Mouse (Mus musculus) limb, embryonic 14.5 days (tissue): ENCODE data around the gene Tmem221. TPM values are rescaled to one million over a fixed set of nuclear protein-coding genes. Genes with fewer than 3 reads are reported as not detected.
"Not testable (repeated sequence)": the region's sequence is repeated elsewhere in the genome, so short reads cannot be mapped to it uniquely, and the experiment has no call there.

Experiments used
- ATAC-seq: fragments of 200-750 bp; cut with Nextera tagmentation; 2 replicates; pipeline ENCODE4 v1.8.0; 2017; ENCODE audit warnings: low read depth, moderate number of reproducible peaks, moderate TSS enrichment; ENCODE audit not compliant: low FRiP score
- DNase-seq: peaks from one replicate; pipeline ENCODE4 v3.0.0-alpha.2; 2015; ENCODE audit warnings: low spot score
- H3K27ac ChIP-seq: fragments of 300-500 bp; sonication (generic); replicated peaks from 2 replicates; pipeline ENCODE4 v1.5.1; 2014; ENCODE audit warnings: low read depth, mild to moderate bottlenecking, low read length, moderate library complexity, mixed read lengths
- H3K27me3 ChIP-seq: fragments of 300-500 bp; sonication (generic); 2 replicates; pipeline ENCODE4 v1.6.1; 2014; ENCODE audit warnings: low read length, mixed read lengths; ENCODE audit not compliant: control insufficient read depth, insufficient read depth
- H3K36me3 ChIP-seq: fragments of 300-500 bp; sonication (generic); 2 replicates; pipeline ENCODE4 v1.6.1; 2014; ENCODE audit warnings: mild to moderate bottlenecking, low read length, moderate library complexity, mixed read lengths; ENCODE audit not compliant: control insufficient read depth, insufficient read depth
- H3K4me1 ChIP-seq: fragments of 300-500 bp; sonication (generic); 2 replicates; pipeline ENCODE4 v1.6.1; 2014; ENCODE audit warnings: antibody characterized with exemption, low read length, mixed read lengths; ENCODE audit not compliant: control insufficient read depth, insufficient read depth
- H3K4me2 ChIP-seq: fragments of 300-500 bp; sonication (generic); replicated peaks from 2 replicates; pipeline ENCODE4 v1.6.1; 2014; ENCODE audit warnings: low read depth, mild to moderate bottlenecking, low read length, moderate library complexity; ENCODE audit not compliant: severe bottlenecking
- H3K4me3 ChIP-seq: fragments of 300-500 bp; sonication (generic); replicated peaks from 2 replicates; pipeline ENCODE4 v1.5.1; 2014; ENCODE audit warnings: low read length
- H3K9ac ChIP-seq: fragments of 300-500 bp; sonication (generic); 2 replicates; pipeline ENCODE4 v1.6.1; 2014; ENCODE audit warnings: mild to moderate bottlenecking, low read depth, low read length, moderate library complexity; ENCODE audit not compliant: severe bottlenecking
- H3K9me3 ChIP-seq: fragments of 300-500 bp; sonication (generic); 2 replicates; pipeline ENCODE4 v1.6.1; 2016; ENCODE audit warnings: low read length; ENCODE audit not compliant: control insufficient read depth
- POLR2A ChIP-seq: fragments of 200-500 bp; IDR thresholded peaks from 2 replicates; pipeline ENCODE4 v1.8.0; 2012; ENCODE audit warnings: inconsistent platforms, mild to moderate bottlenecking, moderate library complexity, borderline replicate concordance; ENCODE audit not compliant: insufficient read depth, insufficient read length; ENCODE audit errors: extremely low read depth
- WGBS: fragments of 180-500 bp; shearing (Covaris S2); extraction: QIAGEN DNeasy Blood & Tissue Kit; methylation state at CpG from one replicate; pipeline ENCODE4 v1.1.7; 2014; 5-methylcytosine and 5-hydroxymethylcytosine counted together
- polyA plus RNA-seq, 2 experiments: library from polyadenylated mRNA; depleted of rRNA in 1 of 2; stranded (reverse) in 1 of 2; unstranded in 1 of 2; fragments of >200 nt; fragmentation: Nextera tagmentation in 1 of 2; extraction: Ambion mirVana in 1 of 2; gene quantifications; 2 replicates each; pipeline versions ENCODE4 v1.2.1 to v1.2.3; 2012 to 2014

Tmem221 gene
- polyA plus RNA-seq, 2 experiments, result 0.34 to 0.89 TPM

- DNase-seq (no peak), ATAC-seq (no peak; the same call in 1 of the 2 replicates)
- Histone ChIP-seq H3K4me3 (no peak overlapping the region), H3K4me1 (peaks cover 10% of the 10 kb centered on the region; the same call in 1 of the 2 replicates), H3K27me3 (no peaks in the 10 kb centered on the region; the same call in 1 of the 2 replicates), H3K36me3 (no peaks in the 10 kb centered on the region), H3K9ac (no peak overlapping the region), H3K4me2 (no peak overlapping the region), H3K9me3 (no peaks in the 10 kb centered on the region), H3K27ac (no peak overlapping the region)
- WGBS, result 57% methylated on average over 5 of the region's 5 CpGs
- TF ChIP-seq POLR2A, result no peak
Measured at GRCm38 (mm10) chr8:71535663-71536062, 23.0 kb downstream of the Tmem221 start.

- peaks cover 10% of the 10 kb centered on the region; the same call in 1 of the 2 replicates for H3K4me1 ChIP-seq
- H3K9me3 ChIP-seq, result no peaks in the 10 kb centered on the region
- TF ChIP-seq POLR2A, result no peak
- no peak overlapping the region for H3K27ac ChIP-seq
- H3K27me3 ChIP-seq, result no peaks in the 10 kb centered on the region
- DNase-seq (no peak), ATAC-seq (no peak)
- H3K9ac ChIP-seq, result no peak overlapping the region
- 21% methylated on average over 3 of the region's 3 CpGs for WGBS
- H3K4me2 ChIP-seq, result no peak overlapping the region
- H3K36me3 ChIP-seq, result no peaks in the 10 kb centered on the region
- H3K4me3 ChIP-seq, result no peak overlapping the region
Measured at GRCm38 (mm10) chr8:71534263-71534810, 24.3 kb downstream of the Tmem221 start.

- not testable (repeated sequence) for H3K27ac ChIP-seq, ATAC-seq, H3K4me2 ChIP-seq, H3K9ac ChIP-seq, H3K9me3 ChIP-seq, H3K4me3 ChIP-seq, H3K4me1 ChIP-seq, H3K36me3 ChIP-seq
- peak; percentile 20 for DNase-seq
- 67% methylated on average over 5 of the region's 12 CpGs for WGBS
- peaks cover 12% of the 10 kb centered on the region for H3K27me3 ChIP-seq
Measured at GRCm38 (mm10) chr8:71530735-71531467, 27.8 kb downstream of the Tmem221 start.

GRCm38 (mm10) chr8:71528362-71529073 is 30.2 kb downstream of the Tmem221 start:
- H3K4me2 ChIP-seq, result no peak overlapping the region
- H3K27me3 ChIP-seq, result peaks cover 25% of the 10 kb centered on the region
- WGBS, result 79% methylated on average over 11 of the region's 11 CpGs
- H3K9ac ChIP-seq, result no peak overlapping the region
- H3K4me1 ChIP-seq, result peaks cover 5% of the 10 kb centered on the region; the same call in 1 of the 2 replicates
- no peaks in the 10 kb centered on the region for H3K9me3 ChIP-seq
- DNase-seq (no peak), ATAC-seq (no peak)
- H3K36me3 ChIP-seq, result no peaks in the 10 kb centered on the region
- H3K4me3 ChIP-seq, result no peak overlapping the region
- peak overlapping the region; percentile 48; the same call in 1 of the 2 replicates for H3K27ac ChIP-seq
- TF ChIP-seq POLR2A, result no peak

- Histone ChIP-seq H3K27me3 (peaks cover 25% of the 10 kb centered on the region), H3K4me2 (no peak overlapping the region), H3K36me3 (no peaks in the 10 kb centered on the region), H3K4me3 (no peak overlapping the region), H3K4me1 (peaks cover 5% of the 10 kb centered on the region; the same call in 1 of the 2 replicates), H3K9me3 (no peaks in the 10 kb centered on the region), H3K27ac (0 out of 2 replicates have a peak overlapping the region, but pooled peaks have one; percentile 33), H3K9ac (no peak overlapping the region)
- DNase-seq, result peak; percentile 61
- WGBS, result 43% methylated on average over 3 of the region's 3 CpGs
- ATAC-seq, result 0 out of 2 replicates have a peak, but pooled peaks have one; percentile 31
- no peak for TF ChIP-seq POLR2A
Measured at GRCm38 (mm10) chr8:71527162-71527870, 31.4 kb downstream of the Tmem221 start.
